Mouse (Mus musculus): ENCODE data around the gene Ccdc6.

Ccdc6 gene

GRCm38 (mm10) chr10:70168396-70168795 lies 71.5 kb downstream of the Ccdc6 start:
- CTCF ChIA-PET = no interaction called here

- CTCF ChIA-PET = no interaction called here
Measured at GRCm38 (mm10) chr10:70169044-70169443, 72.1 kb downstream of the Ccdc6 start.

- CTCF ChIA-PET = interaction anchor here (1.2 kb wide), 1 partner anchor 15 kb away, joined by 3 read pairs; no protein-coding TSS in a partner anchor
Measured at GRCm38 (mm10) chr10:70173314-70173713, 76.4 kb downstream of the Ccdc6 start.

- CTCF ChIA-PET = interaction anchor here (0.6 to 1.2 kb wide), 2 partner anchors 13 to 519 kb away, joined by 3 to 6 read pairs; no protein-coding TSS in a partner anchor
Measured at GRCm38 (mm10) chr10:70174494-70175190, 77.7 kb downstream of the Ccdc6 start.

- CTCF ChIA-PET = no interaction called here
Measured at GRCm38 (mm10) chr10:70180727-70181126, 83.8 kb downstream of the Ccdc6 start.

GRCm38 (mm10) chr10:70181279-70181972 lies 84.5 kb downstream of the Ccdc6 start:
- CTCF ChIA-PET = no interaction called here

GRCm38 (mm10) chr10:70183210-70184080 lies 86.5 kb downstream of the Ccdc6 start:
- CTCF ChIA-PET = no interaction called here

GRCm38 (mm10) chr10:70186136-70186535 lies 89.2 kb downstream of the Ccdc6 start:
- CTCF ChIA-PET = interaction anchor here (0.5 kb wide), 1 partner anchor 63 kb away, joined by 3 read pairs; no protein-coding TSS in a partner anchor

GRCm38 (mm10) chr10:70186586-70186985 lies 89.7 kb downstream of the Ccdc6 start:
- CTCF ChIA-PET = no interaction called here

- CTCF ChIA-PET = no interaction called here
Measured at GRCm38 (mm10) chr10:70189864-70190263, 92.9 kb downstream of the Ccdc6 start.

GRCm38 (mm10) chr10:70194283-70194682 lies 97.4 kb downstream of the Ccdc6 start:
- CTCF ChIA-PET = no interaction called here

GRCm38 (mm10) chr10:70195279-70195678 lies 98.4 kb downstream of the Ccdc6 start:
- CTCF ChIA-PET = no interaction called here

- CTCF ChIA-PET = no interaction called here
Measured at GRCm38 (mm10) chr10:70195786-70196185, 98.9 kb downstream of the Ccdc6 start.

- CTCF ChIA-PET = no interaction called here
Measured at GRCm38 (mm10) chr10:70196666-70197065, 99.7 kb downstream of the Ccdc6 start.

- CTCF ChIA-PET = no interaction called here
Measured at GRCm38 (mm10) chr10:70197601-70198000, 100.7 kb downstream of the Ccdc6 start.

GRCm38 (mm10) chr10:70198012-70198411 lies 101.1 kb downstream of the Ccdc6 start:
- CTCF ChIA-PET = no interaction called here

- CTCF ChIA-PET = no interaction called here
Measured at GRCm38 (mm10) chr10:70198951-70199463, 102.1 kb downstream of the Ccdc6 start.

- CTCF ChIA-PET = no interaction called here
Measured at GRCm38 (mm10) chr10:70199466-70200210, 102.7 kb downstream of the Ccdc6 start.

- CTCF ChIA-PET = no interaction called here
Measured at GRCm38 (mm10) chr10:70200889-70201500, 104.1 kb downstream of the Ccdc6 start.

GRCm38 (mm10) chr10:70204505-70205399 lies 107.8 kb downstream of the Ccdc6 start, which contains the start of gene Mrln:
TSS of gene Mrln (plus strand) at chr10:70204664.
- CTCF ChIA-PET = no interaction called here
